Mouse (Mus musculus): ENCODE measurements around the gene Smug1. TPM values are rescaled to one million over a fixed set of nuclear protein-coding genes. Genes with fewer than 3 reads are reported as not detected.
A peak's percentile ranks its signal among the peaks of the same experiment; 100 is the strongest.

Smug1 gene
- polyA plus RNA-seq, 1 experiment from 2014 or later = 27.5 TPM

- no peaks in the 10 kb centered on the region for H3K36me3 ChIP-seq
- peaks cover 7% of the 10 kb centered on the region; the same call in 1 of the 2 replicates for H3K4me1 ChIP-seq
- peaks cover 67% of the 10 kb centered on the region for H3K27me3 ChIP-seq
- H3K9me3 ChIP-seq = no peaks in the 10 kb centered on the region
- ATAC-seq (ENCODE audit: low FRiP score, low read depth) = no peak
- no peak overlapping the region for H3K4me2 ChIP-seq (replicated peaks)
- H3K4me3 ChIP-seq = no peak overlapping the region
- 79% methylated on average over 6 of the region's 6 CpGs for WGBS
- no peak overlapping the region for H3K9ac ChIP-seq (replicated peaks)
- H3K27ac ChIP-seq (replicated peaks) = no peak overlapping the region
These were observed 53.8 kb downstream of the Smug1 start for GRCm38 (mm10) chr15:103113077-103113476.

GRCm38 (mm10) chr15:103112309-103112708 lies 54.6 kb downstream of the Smug1 start:
- no peak for ATAC-seq (ENCODE audit: low FRiP score, low read depth)
- peaks cover 7% of the 10 kb centered on the region; the same call in 1 of the 2 replicates for H3K4me1 ChIP-seq
- no peak overlapping the region for H3K4me2 ChIP-seq (replicated peaks)
- H3K4me3 ChIP-seq = no peak overlapping the region
- no peaks in the 10 kb centered on the region for H3K36me3 ChIP-seq
- WGBS = 50% methylated on average over 2 of the region's 2 CpGs
- no peak overlapping the region for H3K27ac ChIP-seq (replicated peaks)
- H3K9me3 ChIP-seq = no peaks in the 10 kb centered on the region
- H3K27me3 ChIP-seq = peaks cover 67% of the 10 kb centered on the region
- H3K9ac ChIP-seq (replicated peaks) = no peak overlapping the region

- H3K4me2 ChIP-seq (replicated peaks) = no peak overlapping the region
- no peak overlapping the region for H3K4me3 ChIP-seq
- no peaks in the 10 kb centered on the region for H3K9me3 ChIP-seq
- no peak for ATAC-seq (ENCODE audit: low FRiP score, low read depth)
- 20% methylated on average over 4 of the region's 4 CpGs for WGBS
- H3K27me3 ChIP-seq = peaks cover 46% of the 10 kb centered on the region
- H3K36me3 ChIP-seq = no peaks in the 10 kb centered on the region
- no peak overlapping the region for H3K9ac ChIP-seq (replicated peaks)
- H3K27ac ChIP-seq (replicated peaks) = no peak overlapping the region
- H3K4me1 ChIP-seq = peaks cover 21% of the 10 kb centered on the region
These were observed 57.0 kb downstream of the Smug1 start for GRCm38 (mm10) chr15:103109940-103110339.

GRCm38 (mm10) chr15:103108066-103108676 lies 58.7 kb downstream of the Smug1 start:
- ATAC-seq (ENCODE audit: low FRiP score, low read depth) = no peak
- Histone ChIP-seq H3K27me3 (peaks cover 46% of the 10 kb centered on the region), H3K36me3 (no peaks in the 10 kb centered on the region), H3K9me3 (no peaks in the 10 kb centered on the region), H3K9ac (replicated peaks) (no peak overlapping the region), H3K4me2 (replicated peaks) (no peak overlapping the region), H3K4me1 (peaks cover 17% of the 10 kb centered on the region), H3K4me3 (no peak overlapping the region), H3K27ac (replicated peaks) (no peak overlapping the region; the same call in 1 of the 2 replicates)
- WGBS = 64% methylated on average over 8 of the region's 8 CpGs

GRCm38 (mm10) chr15:103106201-103106600 lies 60.7 kb downstream of the Smug1 start:
- Histone ChIP-seq H3K27me3 (peaks cover 60% of the 10 kb centered on the region), H3K9ac (replicated peaks) (no peak overlapping the region), H3K9me3 (no peaks in the 10 kb centered on the region), H3K27ac (replicated peaks) (peak overlapping the region; percentile 68), H3K4me2 (replicated peaks) (no peak overlapping the region), H3K4me3 (no peak overlapping the region), H3K4me1 (peaks cover 31% of the 10 kb centered on the region), H3K36me3 (no peaks in the 10 kb centered on the region)
- 2% methylated on average over 2 of the region's 2 CpGs for WGBS
- ATAC-seq (ENCODE audit: low FRiP score, low read depth) = peak; percentile 52; the same call in 1 of the 2 replicates

Other genes starting within 250 kb of the Smug1 start
- 0.23 and 0.24 TPM in 2 replicates for gene Hoxc13, start 246.0 kb downstream of the Smug1 start, polyA plus RNA-seq (2016; fragmentation: Nextera tagmentation; extraction: Ambion mirVana)
- gene Hoxc12, start 230.3 kb downstream of the Smug1 start, polyA plus RNA-seq (2016; fragmentation: Nextera tagmentation; extraction: Ambion mirVana) = not detected in 2 replicates
- gene Hoxc11, start 212.7 kb downstream of the Smug1 start, polyA plus RNA-seq (2016; fragmentation: Nextera tagmentation; extraction: Ambion mirVana) = not detected in 2 replicates
- gene Hoxc10, start 200.3 kb downstream of the Smug1 start, polyA plus RNA-seq (2016; fragmentation: Nextera tagmentation; extraction: Ambion mirVana) = not detected in 2 replicates
- gene Hoxc5, start 199.6 kb downstream of the Smug1 start, polyA plus RNA-seq (2016; fragmentation: Nextera tagmentation; extraction: Ambion mirVana) = 0.26 TPM in 1 of 2 replicates, not detected in the other
- not detected in 2 replicates for gene Hoxc9, start 190.7 kb downstream of the Smug1 start, polyA plus RNA-seq (2016; fragmentation: Nextera tagmentation; extraction: Ambion mirVana)
- gene Hoxc8, start 176.5 kb downstream of the Smug1 start, polyA plus RNA-seq (2016; fragmentation: Nextera tagmentation; extraction: Ambion mirVana) = not detected in 2 replicates
- not detected in 2 replicates for gene Hoxc6, start 168.8 kb downstream of the Smug1 start, polyA plus RNA-seq (2016; fragmentation: Nextera tagmentation; extraction: Ambion mirVana)
- gene Hoxc4, start 148.2 kb downstream of the Smug1 start, polyA plus RNA-seq (2016; fragmentation: Nextera tagmentation; extraction: Ambion mirVana) = 0.09 TPM in 1 of 2 replicates, not detected in the other
- 203 and 216 TPM in 2 replicates for gene Cbx5, start 72.7 kb upstream of the Smug1 start, polyA plus RNA-seq (2016; fragmentation: Nextera tagmentation; extraction: Ambion mirVana)
- gene Hnrnpa1, start 73.3 kb upstream of the Smug1 start, polyA plus RNA-seq (2016; fragmentation: Nextera tagmentation; extraction: Ambion mirVana) = 1,196 and 1,287 TPM in 2 replicates
- gene Nfe2, start 91.3 kb upstream of the Smug1 start, polyA plus RNA-seq (2016; fragmentation: Nextera tagmentation; extraction: Ambion mirVana) = 3.4 and 3.8 TPM in 2 replicates
- gene Copz1, start 105.6 kb upstream of the Smug1 start, polyA plus RNA-seq (2016; fragmentation: Nextera tagmentation; extraction: Ambion mirVana) = 232 and 235 TPM in 2 replicates
- gene Gpr84, start 143.5 kb upstream of the Smug1 start, polyA plus RNA-seq (2016; fragmentation: Nextera tagmentation; extraction: Ambion mirVana) = 0.10 and 0.20 TPM in 2 replicates
- 19.6 and 20.8 TPM in 2 replicates for gene Zfp385a, start 173.0 kb upstream of the Smug1 start, polyA plus RNA-seq (2016; fragmentation: Nextera tagmentation; extraction: Ambion mirVana)
- 19.0 and 21.2 TPM in 2 replicates for gene Itga5, start 199.7 kb upstream of the Smug1 start, polyA plus RNA-seq (2016; fragmentation: Nextera tagmentation; extraction: Ambion mirVana)